Mouse (Mus musculus) frontal cortex, adult (tissue): ENCODE measurements around the gene Gm17019.
"Not testable (repeated sequence)": the region's sequence is repeated elsewhere in the genome, so short reads cannot be mapped to it uniquely, and the experiment has no call there.

ENCODE experiments used
- ATAC-seq: cut with Nextera tagmentation; 2 replicates; pipeline ENCODE4 v1.9.2; 2017; ENCODE audit warnings: mild to moderate bottlenecking, moderate library complexity, mixed read lengths; ENCODE audit not compliant: low TSS enrichment

Gene Gm17019

DNA sequence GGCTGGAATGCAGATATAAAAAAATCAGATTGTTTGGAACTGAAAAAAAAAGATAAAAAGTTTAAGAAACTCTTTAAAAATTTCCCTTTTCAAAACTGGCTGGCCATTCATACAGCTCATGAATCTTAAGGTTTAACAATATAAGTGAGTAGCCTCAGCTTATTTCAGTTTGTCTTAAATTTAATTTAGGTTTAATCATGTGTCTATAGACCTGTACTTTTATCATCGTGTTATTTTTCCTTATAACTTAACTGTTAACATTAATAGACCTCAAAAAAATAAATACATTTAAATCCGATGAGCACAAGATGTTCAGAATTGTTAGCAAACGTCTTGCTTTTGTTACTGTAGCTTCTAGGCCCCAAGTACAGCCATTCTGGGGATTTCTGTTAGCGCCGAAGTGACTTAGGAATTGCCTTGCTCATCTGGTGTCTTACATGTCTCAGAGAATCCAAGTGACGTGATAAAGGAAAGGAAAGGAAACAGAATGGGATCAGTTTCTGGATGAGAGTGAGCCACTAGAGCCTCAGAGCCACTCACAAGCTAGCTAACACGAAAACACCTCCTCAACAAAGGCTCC is 36.0 kb downstream of the Gm17019 start:
- not testable (repeated sequence) for ATAC-seq

GRCm38 (mm10) chr5:14994124-14994523 is 38.7 kb downstream of the Gm17019 start:
- ATAC-seq, result not testable (repeated sequence)

- not testable (repeated sequence) for ATAC-seq
Observed at GRCm38 (mm10) chr5:14990375-14991158, 42.2 kb downstream of the Gm17019 start.

DNA sequence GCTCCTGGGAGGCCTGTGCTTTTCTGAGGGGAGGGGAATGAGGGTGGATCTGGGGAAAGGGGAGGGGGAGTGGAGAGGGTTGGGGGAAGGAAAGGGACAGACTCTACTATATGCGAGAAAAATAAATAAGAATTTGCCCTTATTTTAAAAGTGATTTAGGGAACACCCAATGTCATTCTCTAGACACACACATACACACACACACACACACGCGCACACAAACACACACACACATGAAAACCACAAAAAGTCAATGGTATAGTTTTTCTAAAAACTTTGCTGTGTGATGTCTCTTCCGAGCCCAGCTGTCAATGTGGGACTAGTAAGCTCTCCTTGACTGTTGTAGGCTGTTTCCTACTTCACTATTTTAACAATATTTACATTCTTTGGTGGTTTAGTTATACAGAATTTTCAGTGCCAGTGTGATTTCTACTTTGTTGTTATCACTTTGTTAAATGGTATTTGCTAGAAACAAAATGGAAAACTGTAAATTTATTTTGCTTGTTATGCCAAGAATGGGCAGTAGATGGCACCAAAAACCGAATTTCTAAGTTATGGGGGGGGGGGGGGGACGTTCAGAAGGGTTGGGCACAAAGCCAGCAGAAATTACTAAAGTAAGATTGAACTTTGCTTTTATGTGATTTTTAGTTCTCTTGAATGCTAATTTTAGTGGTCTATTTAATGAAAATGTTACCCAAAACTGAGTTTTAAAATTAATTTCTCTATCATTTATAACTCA is 46.0 kb downstream of the Gm17019 start:
- not testable (repeated sequence) for ATAC-seq
